Mouse (Mus musculus) heart, postnatal 0 days (tissue): ENCODE results near the gene Ncdn.

Experiments used
- CTCF ChIP-seq: IDR thresholded peaks from 2 replicates; pipeline ENCODE4 v1.5.1; 2016; ENCODE audit warnings: antibody characterized with exemption, control low read depth, low read depth
- EP300 ChIP-seq: IDR thresholded peaks from 2 replicates; pipeline ENCODE4 v1.6.1; 2016; ENCODE audit warnings: antibody characterized with exemption, low read depth

DNA sequence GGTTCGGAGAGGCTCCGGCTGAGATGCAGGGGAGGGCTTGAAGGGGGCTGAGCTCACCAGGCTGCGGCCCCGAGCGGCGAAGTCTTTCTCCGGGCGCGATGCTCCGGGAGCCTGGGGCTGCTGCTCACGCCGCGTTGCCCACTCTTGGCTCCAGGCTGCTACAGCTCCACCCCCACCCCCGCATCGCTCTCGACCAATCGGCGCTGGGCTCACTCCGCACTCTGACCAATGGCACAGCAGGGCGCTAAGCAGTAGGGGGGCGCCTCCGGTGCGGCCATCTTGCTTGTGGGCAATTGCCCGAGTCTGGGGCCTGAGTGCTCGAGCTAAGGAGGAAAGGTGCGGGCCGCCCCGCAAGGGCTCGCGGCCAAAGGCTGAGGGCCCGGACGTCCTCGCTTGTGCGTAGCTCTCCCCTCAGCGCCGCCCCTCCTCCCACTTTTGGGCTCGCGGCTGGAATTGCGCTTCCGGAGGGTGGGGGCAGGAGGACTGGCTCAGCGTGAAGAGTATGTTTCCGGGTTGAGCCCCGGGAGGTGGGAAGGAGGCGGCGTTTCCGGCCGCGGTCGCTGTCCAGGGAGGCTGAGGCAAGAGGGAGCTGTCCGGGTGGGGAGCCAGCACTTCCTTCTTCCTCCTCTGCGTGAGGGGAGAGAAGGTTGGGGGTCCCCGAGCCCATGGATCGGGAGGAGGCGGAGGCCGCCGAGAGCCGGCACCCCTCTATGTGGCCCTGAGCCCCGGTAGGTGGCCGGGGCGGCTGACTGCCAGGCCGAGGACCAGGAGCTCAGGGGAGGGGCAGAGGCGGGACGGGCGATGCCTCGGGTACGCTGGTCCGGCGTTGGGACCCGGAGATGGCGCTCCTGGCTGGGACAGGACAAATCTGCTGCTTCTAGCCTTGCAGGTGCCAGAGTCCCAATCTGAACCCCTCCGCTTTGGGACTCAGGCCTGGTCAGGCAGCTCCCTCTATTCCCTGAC, at the start of gene Ncdn, which contains the start of gene AU040320:
- TF ChIP-seq CTCF (no peak), EP300 (peak; percentile 94)
